Mouse (Mus musculus) heart, embryonic 14.5 days (tissue): ENCODE results near the gene Asb6. TPM values are rescaled to one million over a fixed set of nuclear protein-coding genes. Genes with fewer than 3 reads are reported as not detected.

Source experiments
- ATAC-seq: fragments of 200-750 bp; cut with Nextera tagmentation; 2 replicates; pipeline ENCODE4 v1.8.0; 2017; ENCODE audit warnings: low read depth, moderate TSS enrichment; ENCODE audit not compliant: insufficient number of reproducible peaks, insufficient read depth, low FRiP score
- H3K27ac ChIP-seq, 2 experiments: fragments of 200-500 bp in 1 of 2; fragments of 300-500 bp in 1 of 2; sonication (generic) in 1 of 2; replicated peaks in 1 of 2; 2 replicates each; pipeline ENCODE4 v1.5.1; 2012 to 2014; ENCODE audit warnings: low read depth in 2 of 2, low read length in 2 of 2, control low read depth in 1 of 2, mild to moderate bottlenecking in 1 of 2, mixed read lengths in 1 of 2; ENCODE audit not compliant: control insufficient read depth in 1 of 2, insufficient read depth in 1 of 2
- H3K27me3 ChIP-seq: fragments of 300-500 bp; sonication (generic); 2 replicates; pipeline ENCODE4 v1.6.1; 2014; ENCODE audit warnings: mild to moderate bottlenecking, low read length, control low read depth; ENCODE audit not compliant: control insufficient read depth, insufficient read depth
- H3K36me3 ChIP-seq: fragments of 300-500 bp; sonication (generic); 2 replicates; pipeline ENCODE4 v1.6.1; 2014; ENCODE audit warnings: mild to moderate bottlenecking, control low read depth, low read length, mixed read lengths; ENCODE audit not compliant: control insufficient read depth, insufficient read depth
- H3K4me1 ChIP-seq, 2 experiments: fragments of 200-500 bp in 1 of 2; fragments of 300-500 bp in 1 of 2; sonication (generic) in 1 of 2; 2 replicates each; pipeline ENCODE4 v1.6.1; 2012 to 2014; ENCODE audit warnings: low read length in 2 of 2, control low read depth in 1 of 2, mixed read lengths in 1 of 2; ENCODE audit not compliant: control insufficient read depth in 2 of 2, insufficient read depth in 2 of 2
- H3K4me2 ChIP-seq: fragments of 300-500 bp; sonication (generic); 2 replicates; pipeline ENCODE4 v1.6.1; 2014; ENCODE audit warnings: mild to moderate bottlenecking, low read length
- H3K4me3 ChIP-seq, 2 experiments: fragments of 200-500 bp in 1 of 2; fragments of 300-500 bp in 1 of 2; sonication (generic) in 1 of 2; 2 replicates each; pipeline ENCODE4 v1.5.1; 2012 to 2014; ENCODE audit warnings: low read length in 2 of 2, mild to moderate bottlenecking in 2 of 2, control low read depth in 1 of 2, low read depth in 1 of 2, moderate library complexity in 1 of 2; ENCODE audit not compliant: control insufficient read depth in 1 of 2, insufficient read depth in 1 of 2
- H3K9ac ChIP-seq: fragments of 300-500 bp; sonication (generic); 2 replicates; pipeline ENCODE4 v1.6.1; 2014; ENCODE audit warnings: mild to moderate bottlenecking, low read length
- H3K9me3 ChIP-seq: fragments of 300-500 bp; sonication (generic); 2 replicates; pipeline ENCODE4 v1.6.1; 2016; ENCODE audit warnings: low read length, control low read depth; ENCODE audit not compliant: control insufficient read depth
- WGBS: fragments of 180-500 bp; shearing (Covaris S2); extraction: QIAGEN DNeasy Blood & Tissue Kit; methylation state at CpG from one replicate; pipeline ENCODE4 v1.1.7; 2014; 5-methylcytosine and 5-hydroxymethylcytosine counted together
- polyA plus RNA-seq: library from polyadenylated mRNA; unstranded; fragments of >200 nt; fragmentation: Nextera tagmentation; extraction: Ambion mirVana; gene quantifications from 2 replicates; pipeline ENCODE4 v1.2.1, GENCODE M21; 2014

Asb6 gene
- polyA plus RNA-seq, 1 experiment from 2014 or later: 16.7 TPM

GRCm38 (mm10) chr2:30807648-30808295 lies 22.4 kb downstream of the Asb6 start, which contains the start of gene Ntmt1:
Ntmt1 (plus strand) TSS chr2:30807826.
- Histone ChIP-seq H3K9ac (peak within 1 kb of the TSS; percentile 89), H3K9me3 (no peaks in the 10 kb centered on the region), H3K4me3 (peak within 1 kb of the TSS; percentile 65 to 72), H3K36me3 (peaks cover 8% of the 10 kb centered on the region), H3K27ac (peak within 1 kb of the TSS; percentile 87 to 89), H3K4me2 (peak within 1 kb of the TSS; percentile 88), H3K27me3 (no peaks in the 10 kb centered on the region; the same call in 1 of the 2 replicates), H3K4me1 (peaks cover 10 to 18% of the 10 kb centered on the region in 2 experiments)
- WGBS: under 1% methylated on average over 43 of the region's 44 CpGs
- peak; percentile 99 for ATAC-seq

GRCm38 (mm10) chr2:30807147-30807647 lies 22.9 kb downstream of the Asb6 start:
- Histone ChIP-seq H3K27ac (peak overlapping the region; percentile 75 to 79; a peak in 3 of 4 replicates), H3K4me2 (peak overlapping the region; percentile 88), H3K36me3 (0 out of 2 replicates have a peak, but pooled peaks cover 3% of the 10 kb centered on the region), H3K4me3 (peak overlapping the region; percentile 65 to 72), H3K4me1 (peaks cover 10 to 18% of the 10 kb centered on the region in 2 experiments), H3K9ac (peak overlapping the region; percentile 76), H3K27me3 (peaks cover 5% of the 10 kb centered on the region), H3K9me3 (no peaks in the 10 kb centered on the region)
- ATAC-seq: no peak
- WGBS: 8% methylated on average over 28 of the region's 28 CpGs

GRCm38 (mm10) chr2:30805983-30806382 lies 24.1 kb downstream of the Asb6 start:
- Histone ChIP-seq H3K27me3 (peaks cover 10% of the 10 kb centered on the region), H3K27ac (no peak overlapping the region), H3K4me2 (no peak overlapping the region), H3K4me3 (no peak overlapping the region), H3K9ac (no peak overlapping the region), H3K4me1 (peaks cover 12 to 24% of the 10 kb centered on the region in 2 experiments), H3K36me3 (no peaks in the 10 kb centered on the region), H3K9me3 (no peaks in the 10 kb centered on the region)
- ATAC-seq: no peak
- WGBS: 83% methylated on average over 2 of the region's 2 CpGs

- H3K9ac ChIP-seq: no peak within 1 kb of the TSS
- no peak within 1 kb of the TSS for H3K27ac ChIP-seq
- no peak within 1 kb of the TSS for H3K4me2 ChIP-seq
- H3K9me3 ChIP-seq: no peaks in the 10 kb centered on the region
- peaks cover 9% of the 10 kb centered on the region in 2 experiments for H3K4me1 ChIP-seq
- WGBS: 80% methylated on average over 3 of the region's 3 CpGs
- H3K4me3 ChIP-seq: no peak within 1 kb of the TSS
- no peak for ATAC-seq
- H3K36me3 ChIP-seq: no peaks in the 10 kb centered on the region
- H3K27me3 ChIP-seq: peaks cover 30% of the 10 kb centered on the region
These were observed 26.5 kb downstream of the Asb6 start, which contains the start of gene 1700001O22Rik for GRCm38 (mm10) chr2:30803604-30804003. 1700001O22Rik (minus strand) TSS chr2:30803661.

- ATAC-seq: peak; percentile 39
- peaks cover 34% of the 10 kb centered on the region for H3K27me3 ChIP-seq
- under 1% methylated on average over 73 of the region's 77 CpGs for WGBS
These were observed 28.9 kb downstream of the Asb6 start for GRCm38 (mm10) chr2:30801067-30801852.

GRCm38 (mm10) chr2:30800671-30801066 lies 29.5 kb downstream of the Asb6 start:
- Histone ChIP-seq H3K4me3 (peak overlapping the region in 1 of 2 experiments; percentile 50; a peak in 3 of 4 replicates), H3K9ac (0 out of 2 replicates have a peak overlapping the region, but pooled peaks have one; percentile 67), H3K36me3 (no peaks in the 10 kb centered on the region), H3K27ac (no peak overlapping the region), H3K4me1 (peaks cover 11 to 16% of the 10 kb centered on the region in 2 experiments), H3K4me2 (peak overlapping the region; percentile 94), H3K9me3 (no peaks in the 10 kb centered on the region), H3K27me3 (peaks cover 34% of the 10 kb centered on the region)
- WGBS: 41% methylated on average over 7 of the region's 7 CpGs
- no peak for ATAC-seq

More at GRCm38 (mm10) chr2:30801067-30801852, 28.9 kb downstream of the Asb6 start:
- Histone ChIP-seq H3K36me3 (no peaks in the 10 kb centered on the region), H3K4me1 (peaks cover 8 to 12% of the 10 kb centered on the region in 2 experiments), H3K9me3 (no peaks in the 10 kb centered on the region), H3K4me3 (peak overlapping the region; percentile 43 to 50), H3K9ac (peak overlapping the region; percentile 67), H3K27ac (no peak overlapping the region), H3K4me2 (peak overlapping the region; percentile 94)

GRCm38 (mm10) chr2:30799456-30799855 lies 30.7 kb downstream of the Asb6 start:
- H3K4me2 ChIP-seq: no peak overlapping the region
- no peak overlapping the region for H3K27ac ChIP-seq
- no peak for ATAC-seq
- no peak overlapping the region for H3K4me3 ChIP-seq
- H3K36me3 ChIP-seq: no peaks in the 10 kb centered on the region
- H3K27me3 ChIP-seq: peaks cover 34% of the 10 kb centered on the region
- H3K9me3 ChIP-seq: no peaks in the 10 kb centered on the region
- WGBS: 85% methylated on average over 3 of the region's 3 CpGs
- H3K4me1 ChIP-seq: peaks cover 11 to 16% of the 10 kb centered on the region in 2 experiments
- no peak overlapping the region for H3K9ac ChIP-seq
